Mouse (Mus musculus) cerebellum, adult 2 months (tissue): ENCODE measurements around the gene 3110021N24Rik. TPM values are rescaled to one million over a fixed set of nuclear protein-coding genes. Genes with fewer than 3 reads are reported as not detected.

Experiments used
- DNase-seq, 2 experiments: peaks; one replicate each; pipeline ENCODE4 v3.0.0; 2021
- H3K27ac ChIP-seq: fragments of 200-500 bp; 2 replicates; pipeline ENCODE4 v1.5.1; 2012; ENCODE audit warnings: low read length, control low read depth, inconsistent platforms; ENCODE audit not compliant: insufficient read depth
- H3K27me3 ChIP-seq: fragments of 200-500 bp; 2 replicates; pipeline ENCODE4 v1.6.1; 2012; ENCODE audit warnings: inconsistent platforms, mild to moderate bottlenecking, low read length, moderate library complexity; ENCODE audit not compliant: control insufficient read depth, insufficient read depth
- H3K4me1 ChIP-seq: fragments of 200-500 bp; 2 replicates; pipeline ENCODE4 v1.6.1; 2011; ENCODE audit warnings: low read length; ENCODE audit not compliant: control insufficient read depth, insufficient read depth
- H3K4me3 ChIP-seq: fragments of 200-500 bp; replicated peaks from 2 replicates; pipeline ENCODE3; 2011; ENCODE audit warnings: mild to moderate bottlenecking, low read depth, low read length, control low read depth; ENCODE audit not compliant: insufficient read depth
- CTCF ChIP-seq: fragments of 200-500 bp; IDR thresholded peaks from 2 replicates; pipeline ENCODE4 v1.5.1; 2011; ENCODE audit warnings: low read depth, mild to moderate bottlenecking, control low read depth, low read length, moderate library complexity, borderline replicate concordance; ENCODE audit not compliant: insufficient read depth
- POLR2A ChIP-seq: fragments of 200-500 bp; IDR thresholded peaks from 2 replicates; pipeline ENCODE4 v1.6.1; 2011; ENCODE audit warnings: low read length, control low read depth, borderline replicate concordance; ENCODE audit not compliant: insufficient read depth
- WGBS: fragments of 180-500 bp; shearing (Covaris S2); methylation state at CpG from one replicate; pipeline ENCODE4 v1.1.7; 2018; 5-methylcytosine and 5-hydroxymethylcytosine counted together
- polyA plus RNA-seq: library from polyadenylated mRNA; depleted of rRNA; stranded (reverse); fragments of >200 nt; gene quantifications from 2 replicates; pipeline ENCODE4 v1.2.3, GENCODE M21; 2012; rRNA removed

Gene 3110021N24Rik
- polyA plus RNA-seq, 1 experiment, result 0.84 TPM

GRCm38 (mm10) chr4:108803535-108803934 is 84.1 kb downstream of the 3110021N24Rik start:
- Histone ChIP-seq H3K27me3 (no peaks in the 10 kb centered on the region), H3K4me3 (no peak overlapping the region), H3K4me1 (no peaks in the 10 kb centered on the region), H3K27ac (no peak overlapping the region)
- no peak for DNase-seq
- TF ChIP-seq POLR2A, result no peak
- no peak for TF ChIP-seq CTCF
- 89% methylated on average over 2 of the region's 2 CpGs for WGBS

GRCm38 (mm10) chr4:108811142-108811541 is 91.7 kb downstream of the 3110021N24Rik start:
- no peak for DNase-seq
- Histone ChIP-seq H3K4me3 (no peak overlapping the region), H3K27me3 (no peaks in the 10 kb centered on the region), H3K4me1 (no peaks in the 10 kb centered on the region; the same call in 1 of the 2 replicates), H3K27ac (no peak overlapping the region)
- TF ChIP-seq POLR2A (no peak), CTCF (no peak)
- WGBS, result 70% methylated on average over 4 of the region's 4 CpGs

- DNase-seq, result no peak
- TF ChIP-seq CTCF (no peak), POLR2A (no peak)
- H3K4me3 ChIP-seq, result no peak overlapping the region
- no peak overlapping the region for H3K27ac ChIP-seq
- no peaks in the 10 kb centered on the region for H3K27me3 ChIP-seq
- H3K4me1 ChIP-seq, result no peaks in the 10 kb centered on the region; the same call in 1 of the 2 replicates
- WGBS, result 55% methylated on average over 6 of the region's 6 CpGs
Measured at GRCm38 (mm10) chr4:108811550-108811949, 92.1 kb downstream of the 3110021N24Rik start.

- Histone ChIP-seq H3K4me3 (no peak overlapping the region), H3K4me1 (peaks cover 4% of the 10 kb centered on the region; the same call in 1 of the 2 replicates), H3K27ac (no peak overlapping the region), H3K27me3 (no peaks in the 10 kb centered on the region)
- 97% methylated on average over 3 of the region's 3 CpGs for WGBS
- TF ChIP-seq POLR2A (no peak), CTCF (no peak)
- no peak for DNase-seq
Measured at GRCm38 (mm10) chr4:108825677-108826076, 106.2 kb downstream of the 3110021N24Rik start.

- Histone ChIP-seq H3K27me3 (no peaks in the 10 kb centered on the region), H3K4me3 (no peak overlapping the region), H3K4me1 (peaks cover 4% of the 10 kb centered on the region; the same call in 1 of the 2 replicates), H3K27ac (no peak overlapping the region)
- DNase-seq, result no peak
- TF ChIP-seq CTCF, result no peak
- WGBS, result 94% methylated on average over 1 of the region's 1 CpGs
Measured at GRCm38 (mm10) chr4:108826096-108826495, 106.6 kb downstream of the 3110021N24Rik start.

DNA sequence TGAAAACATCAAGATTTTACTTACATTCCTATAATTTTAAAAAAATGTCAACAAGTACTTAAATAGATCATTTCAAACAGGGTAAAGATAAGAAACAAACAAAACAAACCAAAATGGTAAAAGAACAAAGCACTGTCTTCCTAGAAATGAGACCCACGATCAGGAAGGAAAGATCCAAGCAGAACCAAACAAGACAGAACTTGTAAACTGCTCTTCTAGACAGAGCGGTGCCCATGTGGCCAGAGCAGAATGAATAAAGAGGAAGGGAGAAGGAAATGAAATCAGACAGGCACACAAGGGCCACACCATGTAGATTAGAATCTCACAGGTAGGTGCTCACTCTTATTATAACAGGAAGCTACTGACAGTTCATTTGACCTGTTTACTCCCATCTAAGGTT is 107.2 kb downstream of the 3110021N24Rik start:
- Histone ChIP-seq H3K4me1 (peaks cover 4% of the 10 kb centered on the region; the same call in 1 of the 2 replicates), H3K27me3 (no peaks in the 10 kb centered on the region), H3K27ac (no peak overlapping the region), H3K4me3 (no peak overlapping the region)
- TF ChIP-seq CTCF, result no peak
- no peak for TF ChIP-seq POLR2A
- no peak for DNase-seq
- 91% methylated on average over 2 of the region's 2 CpGs for WGBS

DNA sequence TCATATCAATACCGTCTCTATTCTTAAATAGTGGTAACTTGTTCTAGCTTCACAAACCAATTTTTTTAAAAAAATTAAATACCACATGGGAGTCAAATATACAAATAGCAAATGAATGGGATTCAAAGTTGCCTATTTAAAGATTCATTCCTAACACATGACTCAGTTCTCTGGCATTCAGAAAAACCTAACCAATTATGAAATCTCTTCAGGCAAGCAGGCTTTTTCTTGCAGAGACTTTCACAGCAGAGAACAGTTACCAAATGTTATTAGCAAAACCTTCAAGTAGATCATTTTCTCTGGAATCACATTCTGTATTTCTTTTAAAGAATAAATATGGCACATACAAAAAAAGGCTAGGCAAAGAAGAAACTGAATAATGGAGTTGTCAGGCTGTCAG is 111.2 kb downstream of the 3110021N24Rik start:
- Histone ChIP-seq H3K4me3 (no peak overlapping the region), H3K4me1 (peaks cover 2% of the 10 kb centered on the region; the same call in 1 of the 2 replicates), H3K27me3 (no peaks in the 10 kb centered on the region), H3K27ac (no peak overlapping the region)
- 79% methylated on average over 1 of the region's 1 CpGs for WGBS
- no peak for TF ChIP-seq CTCF
- no peak for TF ChIP-seq POLR2A
- no peak for DNase-seq

Other genes with a start within 250 kb of the 3110021N24Rik start
- gene Prpf38a, start 140.3 kb upstream of the 3110021N24Rik start, polyA plus RNA-seq, result 31.8 and 34.6 TPM in 2 replicates
- 0.11 and 0.18 TPM in 2 replicates for gene Orc1, start 140.2 kb upstream of the 3110021N24Rik start, polyA plus RNA-seq
- 48.1 and 50.0 TPM in 2 replicates for gene Cc2d1b, start 99.7 kb upstream of the 3110021N24Rik start, polyA plus RNA-seq
- gene Zfyve9, start 61.1 kb downstream of the 3110021N24Rik start, polyA plus RNA-seq, result 37.7 and 41.2 TPM in 2 replicates
- 84.4 and 84.7 TPM in 2 replicates for gene Btf3l4, start 114.0 kb downstream of the 3110021N24Rik start, polyA plus RNA-seq
- 51.3 and 53.6 TPM in 2 replicates for gene Txndc12, start 115.0 kb downstream of the 3110021N24Rik start, polyA plus RNA-seq
- 20.0 TPM in 2 replicates for gene Kti12, start 128.1 kb downstream of the 3110021N24Rik start, polyA plus RNA-seq
- gene A730015C16Rik, start 129.0 kb downstream of the 3110021N24Rik start, polyA plus RNA-seq, result not detected in 2 replicates
- 40.1 and 42.5 TPM in 2 replicates for gene Rab3b, start 159.4 kb downstream of the 3110021N24Rik start, polyA plus RNA-seq